Mouse (Mus musculus): Measurements from ENCODE around the gene Wfdc13.

Gene Wfdc13

GRCm38 (mm10) chr2:164684807-164685206, at the start of gene Wfdc13:
TSS of gene Wfdc13 (plus strand) at chr2:164685107.
- in situ Hi-C loops (cut with MboI, MseI), result no loop called here

- in situ Hi-C loops (cut with MboI, MseI), result no loop called here
These were observed 49.6 kb upstream of the Wfdc13 start for GRCm38 (mm10) chr2:164635266-164635665.

- in situ Hi-C loops (cut with MboI, MseI), result no loop called here
These were observed 46.2 kb upstream of the Wfdc13 start, which contains the start of gene Wfdc16 for GRCm38 (mm10) chr2:164638696-164639095. TSS of gene Wfdc16 (minus strand) at chr2:164638796.

DNA sequence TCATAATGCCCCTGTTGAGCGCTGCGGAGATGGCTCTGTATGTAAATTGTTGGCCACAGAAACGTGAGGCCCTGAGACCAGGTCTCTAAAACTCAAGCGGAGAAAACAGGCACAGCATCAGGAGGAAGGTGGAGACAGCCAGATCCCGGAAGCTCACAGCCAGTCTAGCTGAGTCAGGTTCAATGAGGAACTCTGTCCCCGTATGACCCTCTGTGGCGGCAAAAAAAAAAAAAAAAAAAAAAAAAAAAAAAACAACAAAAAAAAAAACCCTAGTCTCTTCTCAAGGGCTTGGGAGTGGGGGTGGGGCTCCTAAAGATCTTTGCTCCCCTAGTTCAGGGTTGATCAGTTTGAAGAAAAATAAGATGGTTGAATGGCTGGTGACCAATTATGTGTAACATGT, 43.8 kb upstream of the Wfdc13 start:
- in situ Hi-C loops (cut with MboI, MseI), result loop anchor here in 1 of 2 experiments (10.0 kb wide), 1 partner anchor 1086 kb away; no protein-coding TSS in a partner anchor

DNA sequence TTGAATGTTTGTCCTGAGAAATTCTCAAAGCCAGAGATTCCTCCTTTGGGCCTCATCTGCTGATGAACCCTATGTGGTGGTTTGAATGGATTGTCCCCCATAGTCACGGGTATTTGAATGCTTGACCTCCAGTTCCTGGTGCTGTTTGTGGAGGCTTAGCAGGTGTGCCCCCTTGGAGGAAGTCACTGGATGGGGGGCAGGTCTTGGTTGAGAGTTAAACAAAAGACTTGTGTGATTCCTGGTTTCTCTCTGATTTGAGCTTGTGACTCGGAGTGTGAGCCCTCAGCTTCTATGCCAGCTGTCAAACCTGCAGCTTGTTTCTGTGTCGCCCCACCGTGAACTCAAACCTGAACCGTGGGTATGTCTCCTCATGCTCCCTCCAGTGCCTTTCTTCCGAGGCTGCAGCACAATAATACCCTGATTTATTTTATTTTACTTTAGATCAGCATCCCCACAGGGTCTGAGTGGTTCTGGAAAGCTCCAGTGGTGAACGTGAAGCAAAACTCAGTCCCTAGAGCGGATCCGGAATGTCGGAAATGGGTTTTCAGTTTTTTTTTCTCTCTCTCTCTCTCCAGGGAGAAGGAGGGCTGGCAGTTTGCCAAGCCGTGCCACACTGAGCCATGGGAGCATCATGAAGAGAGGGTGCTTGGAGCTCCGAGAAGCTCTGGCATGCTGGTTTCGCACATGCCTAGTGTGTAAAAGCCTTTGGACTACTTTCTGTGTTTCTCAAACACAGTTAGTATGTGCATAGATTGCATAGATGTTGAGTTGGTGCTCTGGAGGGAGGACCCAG, 42.8 kb upstream of the Wfdc13 start:
- in situ Hi-C loops (cut with MboI, MseI), result loop anchor here in 1 of 2 experiments (10.0 kb wide), 1 partner anchor 1087 kb away; no protein-coding TSS in a partner anchor

GRCm38 (mm10) chr2:164655858-164656257, 29.0 kb upstream of the Wfdc13 start, which contains the start of gene Wfdc10:
TSS of gene Wfdc10 (plus strand) at chr2:164656046.
- in situ Hi-C loops (cut with MboI, MseI), result no loop called here

GRCm38 (mm10) chr2:164656483-164656882, 28.4 kb upstream of the Wfdc13 start, which contains the start of gene Wfdc9:
TSS of gene Wfdc9 (minus strand) at chr2:164656583.
- in situ Hi-C loops (cut with MboI, MseI), result no loop called here

DNA sequence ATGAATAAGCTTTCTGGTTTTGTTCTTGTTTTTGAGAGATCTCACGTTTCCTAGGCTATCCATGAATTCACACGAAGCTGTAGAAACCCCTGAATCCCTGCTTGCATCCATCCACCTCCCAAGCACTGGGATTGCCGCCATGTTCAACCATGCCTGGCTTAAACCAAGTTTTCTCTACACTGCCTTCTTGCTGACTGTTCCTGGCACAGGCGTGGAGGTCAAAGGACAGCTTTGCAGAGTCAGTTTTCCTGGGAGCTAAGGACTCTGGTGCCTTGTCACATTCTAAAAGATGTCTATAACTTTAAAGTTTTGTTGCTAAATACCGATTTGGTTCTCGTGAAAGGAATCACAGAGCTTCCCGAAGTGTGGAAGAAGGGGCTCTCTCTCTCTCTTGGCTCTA, 20.1 kb upstream of the Wfdc13 start:
- in situ Hi-C loops (cut with MboI, MseI), result no loop called here

GRCm38 (mm10) chr2:164670261-164670660, 14.6 kb upstream of the Wfdc13 start:
- in situ Hi-C loops (cut with MboI, MseI), result no loop called here

GRCm38 (mm10) chr2:164670938-164671337, 14.0 kb upstream of the Wfdc13 start:
- in situ Hi-C loops (cut with MboI, MseI), result no loop called here

DNA sequence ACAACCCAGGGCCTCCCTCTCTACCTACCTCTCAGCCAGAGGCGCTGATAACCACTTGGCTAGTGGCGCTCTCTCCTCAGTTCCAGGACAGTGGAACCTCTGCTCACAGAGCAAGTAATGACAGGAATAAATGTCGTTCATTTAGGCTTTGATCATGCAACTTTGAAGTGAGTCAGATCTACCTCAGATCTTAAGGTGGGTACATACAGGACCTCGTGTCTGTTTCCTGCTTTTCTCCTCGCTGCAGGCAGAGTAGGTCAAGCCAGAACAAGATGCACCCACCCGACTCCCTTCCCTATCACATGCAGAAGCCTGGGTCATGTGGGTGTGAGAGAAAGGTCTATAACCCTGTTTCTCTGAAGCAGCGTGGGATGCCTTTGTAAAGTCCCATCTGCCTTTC, 10.9 kb upstream of the Wfdc13 start, which contains the start of gene Wfdc11:
TSS of gene Wfdc11 (minus strand) at position 101 of the 400 bp plus-strand sequence.
- in situ Hi-C loops (cut with MboI, MseI), result no loop called here

GRCm38 (mm10) chr2:164676103-164676502, 8.8 kb upstream of the Wfdc13 start:
- in situ Hi-C loops (cut with MboI, MseI), result loop anchor here in 1 of 2 experiments (5.0 kb wide), 1 partner anchor 51 kb away; no protein-coding TSS in a partner anchor

- in situ Hi-C loops (cut with MboI, MseI), result loop anchor here in 1 of 2 experiments (5.0 kb wide), 1 partner anchor 50 kb away; no protein-coding TSS in a partner anchor
These were observed 7.8 kb upstream of the Wfdc13 start for GRCm38 (mm10) chr2:164676916-164677685.

DNA sequence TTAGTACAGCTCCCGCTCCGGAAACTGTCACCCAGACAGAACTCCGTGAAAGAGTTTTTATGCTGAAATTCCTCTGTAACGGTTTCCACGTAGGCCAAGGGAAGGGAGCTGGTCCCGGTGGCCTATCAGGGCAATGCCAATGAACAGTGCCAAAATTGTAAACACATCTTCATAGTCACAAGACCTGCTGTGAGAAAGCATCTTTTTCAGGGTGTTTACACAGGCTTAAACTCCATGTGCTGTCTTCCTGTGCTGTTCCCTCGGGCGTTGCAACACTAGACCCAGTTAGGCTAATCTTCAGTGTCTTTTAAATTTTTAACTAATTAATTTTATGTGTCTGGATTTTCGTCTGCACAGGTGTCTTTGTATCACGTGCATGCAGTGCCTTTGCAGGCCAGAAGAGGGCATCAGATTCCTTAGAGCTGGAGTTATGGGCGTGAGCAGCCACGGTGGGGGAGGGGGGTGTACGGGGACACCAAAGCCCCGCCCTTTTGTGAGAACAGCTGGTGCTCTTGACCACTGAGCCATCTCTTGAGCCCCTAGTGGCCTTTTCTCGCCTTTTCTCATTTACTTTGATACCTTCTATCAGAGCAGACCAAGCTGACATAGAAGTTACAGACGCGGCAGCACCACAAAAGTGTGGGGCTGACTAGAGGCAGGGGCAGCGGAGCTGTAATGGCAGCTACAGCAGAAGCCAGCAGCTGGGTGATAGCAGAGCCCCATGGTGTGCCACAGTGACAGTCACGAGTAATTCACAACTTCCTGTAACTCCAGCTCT, 5.9 kb upstream of the Wfdc13 start:
- in situ Hi-C loops (cut with MboI, MseI), result loop anchor here in 1 of 2 experiments (5.0 kb wide), 1 partner anchor 48 kb away; no protein-coding TSS in a partner anchor

DNA sequence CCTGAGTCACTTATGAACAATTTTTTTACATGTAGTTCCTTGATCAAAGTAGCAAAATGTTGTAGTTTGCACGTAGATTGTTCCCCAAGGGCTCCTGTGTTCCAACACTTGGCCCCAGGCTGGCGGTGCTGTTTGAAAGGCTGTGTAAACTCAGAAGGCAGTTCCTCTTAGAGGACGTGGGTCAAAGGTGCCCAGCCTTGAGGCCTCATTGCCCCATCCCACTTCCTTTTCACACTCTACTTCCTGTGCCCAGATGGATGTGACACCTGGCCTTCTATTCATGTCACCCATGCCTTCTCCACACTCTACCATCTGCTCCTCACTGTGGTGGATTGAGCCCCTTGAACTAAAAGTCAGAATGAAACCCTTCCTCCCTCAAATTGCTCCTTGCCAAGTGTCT, 5.0 kb upstream of the Wfdc13 start:
- in situ Hi-C loops (cut with MboI, MseI), result loop anchor here in 1 of 2 experiments (5.0 kb wide), 1 partner anchor 47 kb away; no protein-coding TSS in a partner anchor

GRCm38 (mm10) chr2:164698201-164698600, 13.3 kb downstream of the Wfdc13 start, which contains the start of gene Spint4:
TSS of gene Spint4 (plus strand) at chr2:164698501.
- in situ Hi-C loops (cut with MboI, MseI), result no loop called here

- in situ Hi-C loops (cut with MboI, MseI), result no loop called here
These were observed 16.1 kb downstream of the Wfdc13 start for GRCm38 (mm10) chr2:164700959-164701358.

GRCm38 (mm10) chr2:164701761-164702160, 16.9 kb downstream of the Wfdc13 start:
- in situ Hi-C loops (cut with MboI, MseI), result no loop called here

- in situ Hi-C loops (cut with MboI, MseI), result no loop called here
These were observed 19.3 kb downstream of the Wfdc13 start for GRCm38 (mm10) chr2:164704235-164704634.

DNA sequence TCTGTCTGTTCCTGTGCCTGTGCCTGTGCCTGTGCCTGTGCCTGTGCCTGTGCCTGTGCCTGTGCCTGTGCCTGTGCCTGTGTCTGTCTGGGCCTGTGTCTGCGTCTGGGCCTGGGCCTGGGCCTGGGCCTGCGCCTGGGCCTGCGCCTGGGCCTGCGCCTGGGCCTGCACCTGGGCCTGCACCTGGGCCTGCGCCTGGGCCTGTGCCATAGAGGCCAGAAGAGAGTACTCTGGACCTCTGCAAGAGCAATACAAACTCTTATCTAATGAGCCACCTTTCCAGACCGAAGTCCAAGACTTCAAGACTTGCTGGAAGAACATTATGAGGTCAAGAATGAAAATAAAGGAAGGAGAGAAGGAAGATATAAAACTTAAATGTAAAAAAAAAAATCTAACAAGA, 20.4 kb downstream of the Wfdc13 start:
- in situ Hi-C loops (cut with MboI, MseI), result no loop called here

- in situ Hi-C loops (cut with MboI, MseI), result no loop called here
These were observed 21.1 kb downstream of the Wfdc13 start for GRCm38 (mm10) chr2:164705991-164706390.

All from T-helper 17 cell (primary cell).